Mouse (Mus musculus): ENCODE data around the gene Ranbp1.
"Not testable (repeated sequence)": the region's sequence is repeated elsewhere in the genome, so short reads cannot be mapped to it uniquely, and the experiment has no call there.

The Ranbp1 gene

DNA sequence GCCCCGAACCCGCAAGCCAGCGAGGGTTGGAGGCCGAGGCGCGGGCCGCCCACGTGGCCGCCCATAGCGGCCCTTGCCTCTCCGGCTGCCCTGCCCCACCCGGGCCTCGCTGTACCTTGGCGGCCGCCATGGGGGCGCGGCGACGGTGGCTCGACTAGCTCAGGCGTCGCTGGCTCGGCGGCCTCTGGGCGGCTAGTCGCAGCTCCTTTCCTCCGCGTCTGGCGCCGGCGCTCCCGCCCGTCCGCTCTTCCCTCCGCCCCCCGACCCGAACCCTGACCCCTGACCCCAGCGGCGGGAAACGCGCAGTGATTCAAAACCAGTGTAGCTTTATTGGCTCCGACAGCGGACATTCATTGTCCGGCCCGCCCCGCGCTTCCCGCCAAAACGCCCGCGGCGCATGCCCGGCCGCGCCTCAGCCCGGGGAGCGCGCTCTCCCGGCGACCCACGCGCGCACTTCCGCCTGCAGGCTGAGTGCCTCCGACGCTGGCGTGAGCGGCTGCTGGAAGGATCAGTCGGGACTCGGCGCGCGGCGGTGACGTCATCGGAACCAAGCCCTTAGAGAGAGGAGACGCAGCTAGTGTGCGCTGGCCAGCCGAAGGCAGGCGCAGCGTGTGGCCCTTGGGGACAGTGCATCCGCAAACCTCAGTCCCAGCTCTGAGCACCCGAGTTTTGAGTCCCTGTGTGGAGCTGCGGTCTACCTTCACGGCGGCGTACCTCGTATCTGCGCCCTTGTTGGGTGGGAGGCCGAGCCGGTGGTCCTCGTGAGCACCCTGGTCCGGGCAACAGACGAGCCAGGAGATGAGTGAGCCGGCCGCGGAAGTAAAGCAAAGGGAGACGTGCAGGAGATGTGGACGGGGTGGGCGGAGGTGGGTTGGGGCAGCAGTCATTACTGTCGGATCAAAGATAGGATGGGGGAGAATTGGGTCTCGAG, at the start of gene Ranbp1, which contains the start of gene Trmt2a:
Gene Ranbp1 (minus strand): TSS at position 300 of the 931 bp plus-strand sequence.
Gene Trmt2a (plus strand): TSS at position 247 of the 931 bp plus-strand sequence.
- peak; percentile 96 for DNase-seq (ENCODE audit: low spot score in 2 of 2)

DNA sequence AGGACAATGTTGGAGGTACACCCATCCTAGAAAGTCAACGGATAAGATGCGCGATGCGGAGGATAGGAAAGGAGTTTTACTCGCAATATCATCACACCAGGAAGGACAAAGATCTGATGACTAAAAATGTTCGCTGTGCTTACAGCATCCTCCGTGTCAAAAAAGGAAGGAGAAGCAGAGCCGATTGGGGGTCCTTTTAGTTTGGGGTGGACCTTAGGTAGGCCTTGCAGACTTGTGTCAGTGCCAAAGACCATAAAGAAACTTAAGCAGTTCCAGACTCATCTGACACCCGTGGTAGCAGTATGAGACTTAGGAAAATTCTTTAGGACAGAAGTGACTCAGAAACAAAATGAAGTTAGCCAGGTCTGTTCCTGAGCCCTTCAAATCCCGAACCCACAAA, 41.1 kb upstream of the Ranbp1 start:
- not testable (repeated sequence) for DNase-seq (ENCODE audit: low spot score in 2 of 2)

DNA sequence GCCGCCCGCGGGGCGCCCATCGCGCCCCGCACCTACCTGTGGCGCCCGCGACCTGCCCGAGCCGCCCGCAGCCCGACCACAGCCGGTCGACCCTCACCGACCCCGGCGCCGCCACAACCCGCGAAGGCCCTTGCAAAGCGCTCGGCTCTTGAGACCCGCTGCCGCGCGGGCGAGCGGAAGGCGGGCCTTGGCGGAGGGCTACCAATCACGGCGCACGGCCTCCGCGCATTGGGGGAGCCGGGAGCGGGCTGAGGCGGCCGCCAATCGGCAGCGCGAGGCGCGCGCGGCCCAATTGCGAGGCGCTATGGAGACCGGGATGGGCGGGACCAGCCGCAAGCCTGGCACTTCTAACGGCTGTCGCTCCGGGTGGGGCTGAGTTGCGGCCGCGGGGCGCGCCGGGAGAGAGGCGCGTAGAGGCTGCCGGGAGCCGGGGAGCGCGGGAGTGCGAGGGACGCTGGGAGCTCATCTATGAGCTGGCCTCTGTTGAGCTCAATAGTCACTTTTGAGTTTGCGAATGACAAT, 40.6 kb upstream of the Ranbp1 start, which contains the start of gene Dgcr8:
Gene Dgcr8 (minus strand): TSS at position 180 of the 522 bp plus-strand sequence.
- peak; percentile 97 to 99 for DNase-seq (ENCODE audit: low spot score in 2 of 2)

DNA sequence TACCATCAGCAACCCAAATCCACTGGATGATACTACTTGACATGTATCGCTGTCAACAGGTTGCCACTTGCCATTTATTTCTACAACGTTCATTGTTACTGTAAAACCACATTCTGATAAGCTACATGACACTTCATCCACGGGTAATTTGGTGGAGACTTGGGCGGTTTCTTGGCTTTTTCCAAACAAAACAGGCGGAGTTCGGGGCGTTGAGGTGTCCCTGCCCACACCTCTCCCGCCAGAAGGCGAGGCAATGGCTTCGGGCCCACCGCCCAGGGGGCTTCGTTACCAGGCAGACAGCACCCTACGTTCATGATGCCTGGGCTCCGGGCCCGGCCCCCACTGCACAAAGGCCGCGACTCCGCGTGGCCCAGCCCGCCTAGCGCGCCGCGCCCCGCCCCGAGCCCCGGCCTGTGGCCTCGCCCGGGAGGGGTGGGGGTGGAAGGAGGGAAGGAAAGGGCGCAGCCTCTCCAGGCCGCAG, 40.1 kb upstream of the Ranbp1 start:
- DNase-seq (ENCODE audit: low spot score in 2 of 2) = peak in 1 of 2 experiments; percentile 77

DNA sequence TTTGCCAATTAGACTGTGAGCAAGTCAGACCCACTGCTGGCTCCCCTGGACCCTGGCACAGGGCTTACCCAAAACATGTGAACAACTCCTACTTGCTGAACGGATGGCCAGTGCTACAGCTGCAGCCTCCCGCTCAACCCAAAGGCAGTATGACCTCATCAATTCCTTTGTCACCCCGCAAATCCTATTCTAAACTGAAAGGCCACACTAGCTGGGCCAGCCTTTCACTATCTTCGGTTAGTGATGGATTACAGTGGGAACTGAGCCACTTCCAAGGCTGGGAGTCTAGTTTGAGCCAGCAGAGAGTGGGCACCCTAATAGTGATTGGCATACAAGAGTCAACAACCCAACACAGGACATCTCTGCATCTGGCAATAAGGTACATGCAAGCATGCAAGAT, 39.6 kb upstream of the Ranbp1 start:
- no peak for DNase-seq (ENCODE audit: low spot score in 2 of 2)

DNA sequence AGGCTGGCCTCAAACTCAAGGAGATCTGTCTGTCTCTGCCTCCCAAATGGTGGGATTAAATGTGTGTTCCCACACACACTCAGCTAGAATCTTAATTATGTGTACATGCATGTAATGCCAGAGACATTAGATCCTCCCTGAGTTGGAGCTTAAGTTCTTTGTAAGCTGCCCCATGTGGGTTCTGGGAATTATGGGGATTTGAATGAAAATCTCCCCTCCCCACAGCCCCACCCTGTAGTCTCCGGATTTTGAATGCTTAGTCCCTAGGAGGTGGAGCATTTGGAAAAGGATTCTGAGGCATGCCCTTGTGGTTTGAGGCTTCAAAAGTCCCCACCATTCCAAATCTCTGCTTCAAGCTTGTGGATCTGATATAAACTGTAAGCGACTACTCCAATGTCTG, 26.6 kb upstream of the Ranbp1 start:
- no peak for DNase-seq (ENCODE audit: low spot score in 2 of 2)

DNA sequence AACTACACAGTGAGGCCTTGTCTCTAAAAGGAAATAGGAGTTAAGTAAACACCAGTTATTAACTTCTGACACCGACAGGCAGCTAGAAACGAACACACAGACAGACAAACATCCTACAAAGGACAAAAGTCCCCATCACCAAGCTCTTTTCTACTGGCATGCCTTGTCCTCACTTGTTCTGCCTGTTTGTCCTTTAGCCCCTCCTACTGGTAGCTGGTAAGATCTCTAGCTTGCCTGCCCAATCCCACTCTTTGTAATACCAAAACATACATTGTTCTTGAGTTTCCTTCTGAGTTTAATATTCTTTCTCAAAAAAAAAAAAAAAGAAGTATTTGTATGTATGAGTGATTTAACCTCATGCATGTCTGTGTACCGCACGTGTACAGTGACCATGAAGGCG, 19.6 kb upstream of the Ranbp1 start:
- peak in 1 of 2 experiments; percentile 51 for DNase-seq (ENCODE audit: low spot score in 2 of 2)

DNA sequence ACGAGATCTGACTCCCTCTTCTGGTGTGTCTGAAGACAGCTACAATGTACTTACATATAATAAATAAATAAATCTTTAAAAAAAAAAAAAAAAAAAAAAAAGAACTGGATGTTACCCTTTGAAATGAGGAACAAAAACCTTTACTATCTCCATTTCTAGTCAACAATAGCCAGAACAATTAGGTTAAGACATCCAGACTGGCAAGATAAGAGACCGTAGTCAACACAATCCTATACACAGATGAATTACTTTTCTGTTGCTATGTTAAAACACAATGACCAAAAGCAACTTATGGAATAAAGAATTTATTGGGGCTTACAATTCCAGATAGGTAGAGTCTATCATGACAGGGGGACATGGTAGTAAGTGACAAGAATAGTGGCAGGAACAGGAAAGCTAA, 16.5 kb upstream of the Ranbp1 start:
- no peak for DNase-seq (ENCODE audit: low spot score in 2 of 2)

DNA sequence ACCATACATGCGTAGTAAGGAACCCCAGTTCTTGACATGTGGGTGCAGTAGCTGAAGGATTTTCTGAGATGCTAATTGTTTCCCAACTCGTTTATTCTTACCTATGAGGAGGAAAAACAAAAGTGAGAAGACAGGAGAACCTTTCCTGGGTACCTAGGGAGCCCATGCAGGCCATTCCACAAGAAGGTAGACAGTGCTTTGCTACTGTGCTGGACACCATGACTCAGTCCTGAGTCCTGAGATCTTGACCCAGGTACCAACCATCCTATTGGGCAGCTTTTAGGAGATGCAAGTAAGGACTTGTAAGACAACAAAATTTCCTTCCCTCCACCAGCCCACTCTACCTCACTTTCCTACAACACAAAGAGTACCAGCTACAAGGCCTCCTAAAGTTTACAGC, 9.7 kb upstream of the Ranbp1 start, which contains the start of gene Gm49776:
Gene Gm49776 (minus strand): TSS at position 101 of the 400 bp plus-strand sequence.
- no peak for DNase-seq (ENCODE audit: low spot score in 2 of 2)

DNA sequence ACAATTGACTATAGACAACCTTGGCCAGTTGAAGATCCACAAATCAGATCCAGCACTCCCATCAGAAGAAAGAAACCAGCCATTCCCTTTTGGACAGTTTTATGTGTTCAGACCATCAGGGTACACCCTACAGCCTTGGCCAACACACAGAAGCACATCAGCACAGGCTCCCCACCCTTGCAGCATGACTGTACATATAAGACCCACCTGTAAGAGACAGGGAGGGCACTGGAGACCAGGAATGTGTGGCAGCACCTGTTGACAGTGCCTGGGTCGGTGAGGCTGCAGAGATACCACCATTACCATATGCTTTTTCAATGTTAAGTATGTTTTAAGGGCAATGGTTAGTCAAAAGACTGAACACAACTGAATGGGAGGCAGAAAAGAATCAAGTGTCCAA, 5.3 kb upstream of the Ranbp1 start:
- DNase-seq (ENCODE audit: low spot score in 2 of 2) = no peak

DNA sequence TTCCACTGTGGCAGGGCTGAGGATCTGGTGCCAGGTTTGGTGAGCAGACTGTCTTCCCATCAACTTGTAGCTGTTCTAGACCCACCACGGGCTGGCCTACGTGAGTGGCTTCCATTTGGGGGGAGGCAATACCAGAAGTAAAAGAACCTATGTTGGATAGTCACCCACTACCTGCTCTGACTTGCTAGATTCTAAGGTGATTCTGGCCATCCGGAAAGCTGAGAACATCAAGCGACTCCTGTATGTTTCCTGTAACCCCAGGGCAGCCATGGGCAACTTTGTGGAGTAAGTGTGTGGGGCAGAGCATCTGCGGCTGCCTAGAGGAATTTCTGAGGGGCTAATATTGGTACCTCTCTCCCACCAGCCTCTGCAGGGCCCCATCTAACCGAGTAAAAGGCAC, 4.2 kb upstream of the Ranbp1 start:
- no peak for DNase-seq (ENCODE audit: low spot score in 2 of 2)

DNA sequence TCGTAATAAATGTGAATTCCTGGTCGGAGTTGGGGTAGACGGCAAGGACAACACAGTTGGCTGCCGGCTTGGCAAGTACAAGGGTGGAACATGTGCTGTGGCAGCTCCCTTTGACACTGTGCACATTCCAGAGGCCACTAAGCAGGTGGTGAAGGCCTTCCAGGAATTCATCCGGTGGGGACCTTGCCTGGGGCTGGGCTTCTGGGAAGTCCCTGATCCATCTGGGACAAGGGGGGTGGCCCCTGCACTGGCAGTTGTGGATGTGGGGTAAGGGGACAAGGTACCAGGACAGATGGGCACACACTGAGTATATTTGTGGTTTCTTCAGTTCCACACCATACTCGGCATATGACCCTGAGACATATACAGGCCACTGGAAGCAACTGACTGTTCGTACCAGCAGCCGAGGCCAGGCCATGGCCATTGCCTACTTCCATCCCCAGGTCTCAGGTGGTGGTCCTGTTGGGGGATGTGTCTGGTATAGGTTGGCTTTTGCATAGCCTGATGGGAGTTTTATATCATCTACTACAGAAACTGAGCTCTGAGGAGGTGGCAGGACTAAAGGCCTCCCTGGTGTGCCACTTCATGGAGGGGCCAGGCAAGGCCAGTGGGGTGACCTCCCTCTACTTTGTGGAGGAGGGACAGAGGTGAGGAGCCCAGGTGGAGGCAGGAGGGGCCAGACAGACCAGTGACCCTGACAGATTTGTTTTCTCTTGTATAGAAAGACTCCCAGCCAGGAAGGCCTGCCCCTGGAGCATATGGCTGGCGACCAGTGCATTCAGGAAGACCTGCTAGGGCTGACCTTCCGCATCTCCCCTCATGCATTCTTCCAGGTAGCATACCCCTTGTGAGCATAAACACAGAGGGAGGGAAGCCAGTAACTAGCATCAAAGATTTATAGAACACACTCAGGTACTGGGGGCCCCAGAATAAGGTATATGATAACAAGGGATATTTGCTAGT, 2.6 kb upstream of the Ranbp1 start:
- DNase-seq (ENCODE audit: low spot score in 2 of 2) = no peak

DNA sequence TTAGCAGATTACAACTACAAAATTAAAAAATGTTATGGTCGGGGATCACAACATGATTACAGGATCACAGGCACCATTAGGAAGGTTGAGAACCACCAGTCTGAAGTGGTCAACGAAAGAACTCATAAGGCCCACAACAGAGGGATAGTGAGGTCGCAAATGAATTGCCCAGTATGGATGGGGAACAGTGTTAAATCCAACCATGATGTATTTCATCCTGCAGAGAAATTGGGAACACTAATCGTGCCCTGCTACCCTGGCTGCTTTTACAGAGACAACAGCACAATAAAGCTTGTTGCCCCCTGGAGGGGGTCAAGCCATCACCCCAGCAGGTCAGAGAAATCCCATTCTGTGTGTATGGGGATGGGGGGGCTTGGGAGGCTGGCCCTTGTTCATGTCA, 1.7 kb upstream of the Ranbp1 start:
- DNase-seq (ENCODE audit: low spot score in 2 of 2) = no peak

DNA sequence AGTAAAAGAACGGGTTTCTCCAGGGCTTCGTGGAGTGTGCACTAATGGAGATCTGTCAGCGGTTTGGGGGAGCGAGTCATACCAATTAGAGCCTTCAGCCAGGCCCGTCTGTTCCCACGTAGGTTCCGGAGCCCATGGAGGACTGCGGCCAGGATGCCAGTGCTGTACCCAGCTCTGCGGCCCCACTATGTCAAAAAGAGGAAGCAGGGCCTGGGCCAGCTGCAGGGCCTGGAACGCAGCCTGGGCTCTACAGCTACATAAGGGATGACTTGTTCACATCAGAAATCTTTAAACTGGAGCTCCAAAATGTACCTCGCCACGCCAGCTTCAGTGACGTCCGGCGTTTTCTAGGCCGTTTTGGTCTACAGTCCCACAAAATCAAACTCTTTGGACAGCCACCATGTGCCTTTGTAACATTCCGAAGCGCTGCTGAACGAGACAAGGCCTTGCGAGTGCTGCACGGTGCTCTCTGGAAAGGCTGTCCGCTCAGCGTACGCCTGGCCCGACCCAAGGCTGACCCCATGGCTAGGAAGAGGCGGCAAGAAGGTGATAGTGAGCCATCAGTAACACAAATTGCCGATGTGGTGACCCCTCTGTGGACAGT, 934 bp upstream of the Ranbp1 start:
- peak in 1 of 2 experiments; percentile 45 for DNase-seq (ENCODE audit: low spot score in 2 of 2)

DNA sequence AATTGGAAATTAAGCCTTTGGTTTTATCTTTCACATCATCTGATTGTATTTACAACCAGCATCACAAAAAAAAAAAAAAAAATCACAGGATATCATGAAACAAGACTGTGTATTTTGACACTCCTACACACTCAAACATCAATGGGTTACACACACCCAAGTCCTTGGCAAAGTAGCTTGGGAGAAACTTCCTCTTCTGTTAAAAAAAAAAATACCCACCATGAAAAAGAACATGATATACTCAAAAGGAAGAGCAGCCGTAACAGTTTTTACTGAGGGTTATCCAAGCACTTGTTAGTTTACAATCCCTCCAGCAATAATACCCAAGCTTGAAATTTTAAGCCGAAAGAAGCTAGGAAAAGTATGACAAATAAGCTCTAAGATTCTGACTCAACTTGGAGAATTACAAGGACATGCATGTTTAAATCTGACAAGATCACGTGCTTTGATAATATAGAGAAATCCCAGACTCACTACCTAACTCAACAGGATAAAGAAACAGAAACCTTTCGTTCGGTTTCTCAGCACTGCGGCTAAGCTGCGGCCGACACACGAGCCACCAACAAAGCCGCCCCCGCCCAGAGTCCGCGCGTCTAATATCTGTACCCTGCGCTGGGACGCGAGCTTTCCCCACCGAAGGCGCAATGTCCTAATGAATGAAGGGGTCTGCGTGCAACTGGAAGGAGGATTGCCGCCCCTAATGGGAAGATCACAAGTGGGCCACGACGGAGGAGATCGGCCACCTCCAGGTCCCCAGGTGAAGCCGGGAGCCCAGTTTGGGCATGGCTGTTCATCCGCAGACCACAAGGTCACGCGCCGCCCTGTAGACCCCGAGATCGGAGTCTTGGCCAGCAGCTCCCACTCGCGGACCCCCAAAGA, 772 bp downstream of the Ranbp1 start:
- DNase-seq (ENCODE audit: low spot score in 2 of 2) = no peak

DNA sequence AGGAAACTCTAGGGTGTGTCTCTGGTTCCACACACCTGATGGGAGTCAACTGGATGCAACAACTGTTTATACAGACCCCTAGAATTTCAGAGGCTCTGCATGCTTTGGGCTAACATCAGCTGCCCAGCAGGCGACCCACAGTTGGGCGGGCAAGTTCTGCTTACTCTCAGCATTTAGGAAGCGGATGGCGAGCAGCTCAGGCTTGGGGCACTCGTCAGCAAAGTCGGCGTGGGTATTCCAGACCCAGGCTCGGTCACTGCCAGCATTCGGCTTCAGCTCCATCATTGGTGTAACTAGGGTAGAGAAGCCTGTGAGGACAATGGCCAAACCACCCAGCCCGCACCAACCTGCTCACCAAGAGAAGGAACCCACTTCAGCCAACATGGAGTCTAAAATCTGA, 7.0 kb downstream of the Ranbp1 start:
- no peak for DNase-seq (ENCODE audit: low spot score in 2 of 2)

DNA sequence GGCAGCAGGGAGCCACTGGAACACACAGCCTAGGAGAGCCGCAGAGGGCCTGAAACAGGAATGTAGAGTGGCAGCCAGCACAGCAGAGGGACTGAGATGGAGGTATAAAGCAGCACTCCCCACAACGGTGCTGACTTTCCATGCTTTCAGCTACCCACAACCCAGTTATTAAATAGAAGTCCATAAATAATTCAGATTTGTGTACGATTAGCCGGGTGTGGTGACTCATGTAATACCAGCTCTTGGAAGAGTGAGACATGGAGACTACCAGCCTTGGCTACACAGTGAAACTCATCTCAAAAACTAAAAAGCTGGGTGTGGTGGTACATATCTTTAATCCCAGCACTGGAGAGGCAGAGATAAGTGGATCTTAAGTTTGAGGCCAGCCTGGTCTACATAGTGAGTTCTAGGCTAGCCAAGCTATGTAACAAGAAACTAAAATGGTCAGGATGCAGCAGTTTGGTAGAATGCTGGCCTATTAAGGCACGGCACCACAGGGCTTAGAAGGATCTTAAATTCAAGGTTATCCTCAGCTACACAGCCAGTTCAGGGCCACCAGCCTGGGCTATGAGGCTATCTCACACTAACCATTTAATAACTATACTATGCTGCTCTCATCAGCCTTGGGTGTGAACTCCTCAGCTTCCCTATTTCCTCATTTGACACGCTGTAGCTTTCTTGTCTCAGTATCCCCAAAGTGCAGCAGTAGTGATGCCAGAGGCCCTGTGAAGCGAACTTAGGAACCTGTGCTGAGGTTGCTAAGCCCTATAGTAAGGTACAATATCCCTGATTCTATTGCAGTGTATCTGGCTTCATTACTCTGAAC, 11.6 kb downstream of the Ranbp1 start:
- no peak for DNase-seq (ENCODE audit: low spot score in 2 of 2)

DNA sequence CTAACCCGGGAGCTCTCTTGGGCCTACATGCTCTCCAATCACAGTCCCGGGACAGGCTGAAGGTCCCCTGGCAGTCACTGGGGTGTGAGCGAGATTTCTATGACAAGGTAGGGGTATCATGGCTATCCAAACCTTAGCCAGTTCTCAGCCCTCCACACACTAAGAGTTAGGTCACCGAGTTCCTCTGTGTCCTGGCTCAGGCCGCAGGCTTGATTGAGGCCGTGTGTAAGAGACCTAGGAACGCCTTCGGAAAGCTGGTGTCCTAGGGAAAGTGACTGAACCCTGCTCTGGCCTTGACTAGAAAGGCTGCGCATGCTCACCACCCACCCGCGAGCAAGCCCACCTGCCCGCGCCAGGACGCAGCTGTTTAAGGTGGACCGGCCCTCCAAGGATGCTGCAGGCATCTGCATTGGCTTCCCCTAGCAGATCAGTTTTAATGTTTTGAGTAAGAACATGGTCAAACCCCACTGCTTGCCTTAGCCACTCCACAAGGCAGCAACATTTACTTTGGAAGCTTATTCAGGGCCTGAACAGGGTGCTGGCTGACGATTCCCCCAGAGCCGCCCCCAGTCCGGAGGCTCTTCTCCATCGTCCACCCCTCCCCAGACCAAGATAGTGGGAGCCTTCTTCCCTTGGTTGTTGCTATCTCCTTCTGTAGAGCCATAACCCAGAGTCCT, 13.0 kb downstream of the Ranbp1 start:
- peak; percentile 48 to 49 for DNase-seq (ENCODE audit: low spot score in 2 of 2)

All from thymus, postnatal 10 days (tissue).